Mouse (Mus musculus) adrenal gland, adult 18-20 months (tissue): Measurements from ENCODE around the gene Adamts17. TPM values are rescaled to one million over a fixed set of nuclear protein-coding genes. Genes with fewer than 3 reads are reported as not detected.

Experiments used
- DNase-seq, 2 experiments: peaks; one replicate each; pipeline ENCODE4 v3.0.0; 2021 to 2022; ENCODE audit warnings: low spot score in 2 of 2
- total RNA-seq, 2 experiments: library from RNA; stranded (reverse); gene quantifications; 1 replicate in 1 of 2; 2 replicates in 1 of 2; pipeline ENCODE4 v1.2.3; 2021

Adamts17 gene
- total RNA-seq, 2 experiments from 2014 or later, result 2.3 to 3.1 TPM

- DNase-seq, result no peak
These were observed 223.0 kb downstream of the Adamts17 start for GRCm38 (mm10) chr7:67062571-67062970.

GRCm38 (mm10) chr7:67064627-67065305 lies 225.2 kb downstream of the Adamts17 start:
- no peak for DNase-seq

GRCm38 (mm10) chr7:67065631-67066030 lies 226.1 kb downstream of the Adamts17 start:
- no peak for DNase-seq

- DNase-seq, result no peak
These were observed 232.6 kb downstream of the Adamts17 start for GRCm38 (mm10) chr7:67072015-67072685.

DNA sequence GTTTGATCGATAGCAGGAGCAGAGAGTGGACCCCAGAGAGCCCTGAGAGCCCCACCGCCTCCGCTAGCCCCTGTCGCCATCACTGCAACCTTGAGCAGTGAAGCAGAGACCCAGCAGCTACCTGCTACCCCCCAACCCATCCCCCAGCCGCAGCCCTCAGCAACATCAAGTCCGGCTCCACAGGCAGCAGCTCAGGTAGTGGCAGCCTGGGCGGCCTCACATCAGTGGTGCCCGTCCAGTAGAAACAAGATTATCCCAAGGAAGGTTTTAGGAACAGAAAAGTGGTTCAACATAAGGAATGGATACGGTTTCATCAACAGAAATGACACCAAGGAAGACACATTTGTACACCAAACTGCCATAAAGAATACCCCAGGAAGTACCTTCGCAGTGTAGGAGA lies 243.2 kb downstream of the Adamts17 start:
- no peak for DNase-seq

DNA sequence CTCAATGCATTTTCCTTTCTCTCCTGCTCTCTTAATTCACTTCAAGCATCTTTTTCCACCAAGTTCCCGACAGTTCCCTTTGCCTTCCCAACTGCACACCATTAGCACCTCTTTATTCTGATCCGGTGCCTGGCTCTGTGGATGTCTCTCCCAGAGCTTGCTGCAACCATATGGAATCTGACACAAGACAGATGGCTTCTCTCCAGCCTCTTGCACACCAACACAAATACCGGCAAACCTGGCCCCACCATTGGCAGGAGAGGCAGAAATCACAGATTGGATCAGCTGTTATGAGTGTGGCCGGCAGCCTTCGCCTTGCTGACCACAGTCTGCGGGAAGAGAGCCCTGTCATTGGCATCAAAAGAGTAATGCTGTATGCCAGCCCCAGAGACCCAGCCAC lies 248.2 kb downstream of the Adamts17 start:
- no peak for DNase-seq

DNA sequence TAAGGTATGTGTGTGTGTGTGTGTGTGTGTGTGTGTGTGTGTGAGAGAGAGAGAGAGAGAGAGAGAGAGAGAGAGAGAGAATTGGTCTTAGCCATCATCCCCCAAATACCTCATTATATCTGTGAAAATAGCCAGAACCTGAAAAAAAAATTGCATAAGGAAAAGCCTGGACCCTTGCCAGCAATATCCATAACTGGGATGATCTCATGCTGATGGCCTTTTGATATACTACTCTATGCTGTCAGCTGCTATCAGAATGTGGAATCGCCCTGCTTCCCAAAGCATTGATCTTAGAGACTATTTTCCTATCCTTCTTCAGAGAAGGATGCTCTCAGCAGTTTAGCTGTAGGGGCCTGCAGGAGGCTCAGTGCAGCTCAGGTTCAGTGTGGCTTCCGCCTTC lies 257.6 kb downstream of the Adamts17 start:
- no peak for DNase-seq

DNA sequence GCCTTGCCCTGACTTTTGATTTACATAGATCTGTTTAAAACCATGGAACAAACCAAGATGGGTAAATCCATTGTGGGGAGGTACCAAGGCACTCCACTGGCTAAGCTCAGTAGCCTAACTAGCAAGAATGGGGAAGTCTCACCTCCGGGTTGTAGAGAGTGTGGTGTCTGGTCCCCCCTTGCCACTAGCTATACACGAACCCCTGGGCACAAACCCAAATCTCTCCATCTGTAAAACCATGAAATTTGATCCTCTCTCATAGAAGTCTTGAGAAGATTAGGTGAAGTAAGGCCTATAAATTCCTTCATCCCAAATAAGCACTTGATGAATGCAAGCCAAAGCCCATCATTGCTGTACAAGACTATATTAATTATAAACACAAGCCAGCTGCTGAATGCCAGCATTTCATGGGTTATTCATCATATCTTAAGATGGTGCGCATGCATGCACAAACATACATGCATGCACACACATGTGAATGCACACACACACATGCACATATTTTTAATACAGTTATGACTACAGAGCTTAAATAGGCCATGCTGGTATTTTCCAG lies 262.0 kb downstream of the Adamts17 start:
- no peak for DNase-seq

GRCm38 (mm10) chr7:67110551-67111159 lies 271.1 kb downstream of the Adamts17 start:
- no peak for DNase-seq

DNA sequence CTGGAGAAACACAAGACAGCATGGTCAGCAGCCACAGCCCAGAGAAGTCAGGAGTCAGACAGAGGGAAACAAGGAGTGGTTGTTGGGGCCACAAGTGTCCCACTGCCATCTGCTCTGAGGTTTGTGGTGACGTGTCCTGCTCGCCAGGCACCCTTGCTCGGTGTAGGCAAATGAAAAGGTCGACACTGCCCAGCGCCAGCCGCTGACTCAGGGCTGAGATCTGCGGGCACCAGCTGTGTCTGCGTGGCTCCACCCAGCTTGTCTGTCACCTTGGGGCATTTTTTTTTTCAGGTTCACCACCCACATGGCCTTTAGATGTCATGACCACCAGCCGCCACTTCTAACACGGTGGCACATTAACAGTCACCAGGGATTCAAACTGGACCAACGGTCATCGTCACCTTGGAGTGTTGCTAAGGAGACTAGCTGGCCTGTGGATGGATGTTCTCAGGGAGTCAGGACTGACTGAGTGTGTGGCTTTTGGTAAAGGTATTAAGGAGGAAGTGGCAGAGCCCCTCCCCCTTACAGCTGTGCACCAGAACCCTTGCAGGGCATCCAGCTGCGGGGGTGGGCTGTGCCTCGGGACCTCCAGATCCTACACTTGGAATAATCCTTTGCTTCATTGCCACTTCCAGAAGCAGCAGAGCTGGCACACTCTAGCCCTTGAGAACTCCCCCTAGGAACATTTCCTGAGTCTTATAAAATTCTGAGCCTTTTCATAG lies 273.1 kb downstream of the Adamts17 start:
- DNase-seq, result peak in 1 of 2 experiments; percentile 45

GRCm38 (mm10) chr7:67114056-67114455 lies 274.5 kb downstream of the Adamts17 start:
- DNase-seq, result no peak

- DNase-seq, result no peak
These were observed 275.5 kb downstream of the Adamts17 start for GRCm38 (mm10) chr7:67115056-67115455.

DNA sequence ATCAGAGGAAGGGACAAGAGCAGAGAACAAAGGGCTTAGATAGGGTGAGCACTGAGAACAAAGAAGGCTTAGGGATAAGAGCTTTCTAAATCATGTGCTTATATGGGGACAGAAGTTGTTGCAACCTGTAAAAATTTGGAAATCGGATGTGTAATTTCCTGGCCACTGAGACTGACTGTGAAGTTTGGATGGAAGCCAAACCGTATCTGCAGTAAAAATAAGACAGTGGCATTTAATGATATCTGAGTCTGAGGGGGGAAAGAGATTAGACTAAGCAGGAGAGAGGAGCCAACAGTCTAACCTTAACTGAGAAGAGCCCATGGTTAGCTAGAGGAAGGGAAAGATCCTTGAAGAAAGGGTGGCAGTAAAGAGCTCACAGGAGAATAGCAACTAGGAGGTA lies 295.6 kb downstream of the Adamts17 start:
- DNase-seq, result no peak

- DNase-seq, result no peak
These were observed 302.9 kb downstream of the Adamts17 start for GRCm38 (mm10) chr7:67142347-67143015.

DNA sequence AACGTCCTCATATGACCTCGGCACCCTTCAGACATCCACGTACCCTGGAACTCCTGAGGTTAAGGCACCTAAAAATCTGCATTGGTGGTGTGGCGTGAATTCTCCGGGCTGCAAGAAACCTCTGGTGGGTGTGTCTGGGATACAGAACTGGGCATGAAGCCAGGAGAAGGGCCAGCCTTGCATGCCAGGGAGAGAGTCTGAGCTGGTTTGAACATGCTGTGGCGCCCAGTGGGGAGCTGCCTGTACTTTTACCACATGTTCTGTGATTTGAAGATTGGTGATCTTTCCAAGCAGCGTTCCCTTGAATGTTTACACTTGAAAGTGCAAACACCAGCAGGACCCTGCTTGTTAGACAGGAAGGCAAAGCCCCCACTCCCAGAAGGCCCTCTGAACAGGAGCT lies 306.2 kb downstream of the Adamts17 start:
- no peak for DNase-seq

GRCm38 (mm10) chr7:67146151-67146550 lies 306.6 kb downstream of the Adamts17 start:
- DNase-seq, result no peak

- no peak for DNase-seq
These were observed 310.2 kb downstream of the Adamts17 start for GRCm38 (mm10) chr7:67149707-67150106.

- peak; percentile 27 to 38 for DNase-seq
These were observed 313.1 kb downstream of the Adamts17 start for GRCm38 (mm10) chr7:67152626-67153025.

GRCm38 (mm10) chr7:67162135-67162534 lies 322.6 kb downstream of the Adamts17 start:
- DNase-seq, result no peak

- DNase-seq, result no peak
These were observed 328.8 kb downstream of the Adamts17 start for GRCm38 (mm10) chr7:67168288-67168687.
